Mouse (Mus musculus) C2C12 (cell line): ENCODE results near the gene Mmd.

Experiments used
- CEBPB ChIP-seq: IDR thresholded peaks from one replicate; pipeline ENCODE4 v1.6.1; 2011; ENCODE audit warnings: low read depth, mild to moderate bottlenecking, control low read depth, moderate library complexity
- CTCF ChIP-seq: IDR thresholded peaks from one replicate; pipeline ENCODE4 v1.5.1; 2011; ENCODE audit not compliant: control insufficient read depth, insufficient read depth, insufficient read length
- MAX ChIP-seq: IDR thresholded peaks from one replicate; pipeline ENCODE4 v1.6.1; 2011; ENCODE audit warnings: mild to moderate bottlenecking, control low read depth
- USF1 ChIP-seq: IDR thresholded peaks from one replicate; pipeline ENCODE4 v1.6.1; 2011; ENCODE audit warnings: low read depth, mild to moderate bottlenecking, control low read depth, moderate library complexity

- TF ChIP-seq CTCF = no peak
- TF ChIP-seq USF1 = no peak
- TF ChIP-seq MAX = no peak
- TF ChIP-seq CEBPB = no peak
Measured at GRCm38 (mm10) chr11:90270132-90270877, 21.0 kb downstream of the Mmd start.
